Mouse (Mus musculus) ES-Bruce4 (cell line): Measurements from ENCODE around the gene Snx3.

Experiments used
- EP300 ChIP-seq: IDR thresholded peaks from 2 replicates; pipeline ENCODE4 v1.6.1; 2011; ENCODE audit warnings: low read depth, low read length; ENCODE audit not compliant: insufficient read depth
- POLR2A ChIP-seq: IDR thresholded peaks from one replicate; pipeline ENCODE4 v1.8.1; 2011; ENCODE audit warnings: low read length; ENCODE audit not compliant: insufficient read depth

DNA sequence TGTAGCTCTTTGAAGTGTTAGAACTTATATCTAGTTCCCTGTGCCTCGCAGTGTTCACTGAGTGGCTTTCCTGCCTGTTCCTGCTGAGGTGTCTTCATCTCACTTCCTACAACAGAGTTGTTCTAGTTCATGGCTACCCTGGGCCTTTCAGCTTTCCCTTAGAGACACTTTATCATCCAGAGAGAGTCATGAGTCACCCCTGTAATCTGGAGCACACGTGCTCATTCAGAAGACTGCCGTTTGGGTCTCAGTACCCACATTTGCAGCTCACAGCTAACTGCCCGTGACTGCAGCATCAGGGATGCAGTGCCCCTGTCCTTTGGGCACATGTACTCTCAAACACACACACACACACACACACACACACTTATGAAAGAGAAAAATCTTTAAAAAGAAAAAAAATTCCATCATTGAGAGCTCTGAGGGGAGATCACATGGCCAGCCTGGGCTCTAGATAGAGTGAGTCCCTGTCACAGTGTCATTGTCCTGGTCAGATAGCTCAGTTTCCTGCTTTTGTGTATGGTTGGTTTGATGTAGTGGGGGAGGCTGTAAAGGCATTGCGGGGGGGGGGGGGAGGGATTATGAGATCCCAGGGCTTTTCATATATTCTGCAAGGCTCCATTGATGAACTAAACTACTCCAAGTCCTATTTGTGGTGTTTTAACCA, 19.6 kb downstream of the Snx3 start:
- TF ChIP-seq EP300 (no peak), POLR2A (no peak)
